Mouse (Mus musculus) liver, embryonic 16.5 days (tissue): ENCODE data around the gene Scel. TPM values are rescaled to one million over a fixed set of nuclear protein-coding genes. Genes with fewer than 3 reads are reported as not detected.

Experiments used
- ATAC-seq: fragments of 200-750 bp; cut with Nextera tagmentation; 2 replicates; pipeline ENCODE4 v1.8.0; 2017; ENCODE audit warnings: low read depth, mild to moderate bottlenecking, moderate number of reproducible peaks, moderate library complexity
- H3K27ac ChIP-seq: fragments of 300-500 bp; sonication (generic); 2 replicates; pipeline ENCODE4 v1.5.1; 2014; ENCODE audit warnings: mild to moderate bottlenecking, low read length
- H3K27me3 ChIP-seq: fragments of 300-500 bp; sonication (generic); 2 replicates; pipeline ENCODE4 v1.6.1; 2014; ENCODE audit warnings: low read depth, low read length, mixed read lengths; ENCODE audit not compliant: control insufficient read depth, insufficient read depth
- H3K36me3 ChIP-seq: fragments of 300-500 bp; sonication (generic); 2 replicates; pipeline ENCODE4 v1.6.1; 2014; ENCODE audit warnings: mild to moderate bottlenecking; ENCODE audit not compliant: control insufficient read depth, insufficient read depth
- H3K4me1 ChIP-seq: fragments of 300-500 bp; sonication (generic); 2 replicates; pipeline ENCODE4 v1.6.1; 2014; ENCODE audit warnings: low read depth, low read length, mixed read lengths; ENCODE audit not compliant: control insufficient read depth
- H3K4me2 ChIP-seq: fragments of 300-500 bp; sonication (generic); 2 replicates; pipeline ENCODE4 v1.6.1; 2014; ENCODE audit warnings: low read depth, low read length, mixed read lengths
- H3K4me3 ChIP-seq: fragments of 300-500 bp; sonication (generic); 2 replicates; pipeline ENCODE4 v1.5.1; 2014; ENCODE audit warnings: low read depth, mild to moderate bottlenecking, low read length
- H3K9ac ChIP-seq: fragments of 300-500 bp; sonication (generic); 2 replicates; pipeline ENCODE4 v1.6.1; 2014; ENCODE audit warnings: low read depth, low read length
- H3K9me3 ChIP-seq: fragments of 300-500 bp; sonication (generic); replicated peaks from 2 replicates; pipeline ENCODE4 v1.6.1; 2016; ENCODE audit warnings: low read length; ENCODE audit not compliant: control insufficient read depth
- WGBS: fragments of 180-500 bp; shearing (Covaris S2); extraction: QIAGEN DNeasy Blood & Tissue Kit; methylation state at CpG from one replicate; pipeline ENCODE4 v1.1.7; 2014; ENCODE audit not compliant: insufficient replicate concordance; 5-methylcytosine and 5-hydroxymethylcytosine counted together
- polyA plus RNA-seq: library from polyadenylated mRNA; unstranded; fragments of >200 nt; fragmentation: Nextera tagmentation; extraction: Ambion mirVana; gene quantifications from 2 replicates; pipeline ENCODE4 v1.2.1, GENCODE M21; 2015

The Scel gene
- polyA plus RNA-seq, 1 experiment from 2014 or later = 0.15 TPM

DNA sequence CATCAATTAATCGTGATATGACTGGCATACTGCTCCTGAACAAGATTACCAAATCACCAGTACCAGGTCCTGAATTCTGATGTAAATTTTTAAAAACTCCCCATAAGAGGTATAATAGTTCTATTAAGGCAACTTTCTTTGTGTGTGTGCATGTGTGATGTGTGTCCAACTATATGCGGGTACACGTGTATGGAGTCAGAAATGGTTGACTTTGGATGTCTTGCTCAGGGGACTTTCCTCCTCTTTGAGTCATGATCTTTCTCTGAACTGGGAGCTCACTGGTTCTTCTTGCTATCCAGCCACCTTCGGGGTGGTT is 101.1 kb downstream of the Scel start:
- Histone ChIP-seq H3K9me3 (no peaks in the 10 kb centered on the region), H3K4me2 (no peak overlapping the region), H3K27ac (no peak overlapping the region), H3K36me3 (no peaks in the 10 kb centered on the region), H3K9ac (no peak overlapping the region), H3K27me3 (no peaks in the 10 kb centered on the region), H3K4me3 (no peak overlapping the region), H3K4me1 (no peaks in the 10 kb centered on the region)
- no peak for ATAC-seq
- 73% methylated on average over 4 of the region's 4 CpGs for WGBS

DNA sequence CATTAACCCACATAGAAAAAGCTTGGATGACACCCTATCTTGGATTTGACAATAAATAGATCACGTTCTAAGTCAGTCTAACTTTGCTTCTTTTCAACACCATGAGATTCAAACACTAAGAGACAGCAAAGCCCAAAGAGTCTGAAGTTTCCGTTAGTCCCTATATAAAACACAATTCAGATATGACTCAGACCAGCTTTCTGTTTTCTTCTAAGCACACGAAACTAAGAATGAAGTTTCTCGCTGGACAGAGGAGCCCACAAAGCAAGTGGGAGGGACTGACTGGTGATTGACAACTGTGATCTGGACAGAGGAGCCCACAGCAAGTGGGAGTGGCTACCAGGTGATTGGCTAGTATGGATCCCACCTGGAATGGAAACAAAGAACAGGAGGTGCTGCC is 106.6 kb downstream of the Scel start:
- H3K36me3 ChIP-seq = no peaks in the 10 kb centered on the region
- no peak overlapping the region for H3K9ac ChIP-seq
- no peak overlapping the region for H3K4me3 ChIP-seq
- WGBS = 59% methylated on average over 4 of the region's 4 CpGs
- no peak overlapping the region for H3K4me2 ChIP-seq
- H3K27ac ChIP-seq = no peak overlapping the region
- ATAC-seq = no peak
- no peaks in the 10 kb centered on the region for H3K4me1 ChIP-seq
- no peaks in the 10 kb centered on the region for H3K27me3 ChIP-seq
- H3K9me3 ChIP-seq = no peaks in the 10 kb centered on the region

GRCm38 (mm10) chr14:103621207-103621606 is 108.1 kb downstream of the Scel start:
- no peak overlapping the region for H3K9ac ChIP-seq
- no peaks in the 10 kb centered on the region for H3K9me3 ChIP-seq
- WGBS = 74% methylated on average over 2 of the region's 2 CpGs
- no peaks in the 10 kb centered on the region for H3K36me3 ChIP-seq
- ATAC-seq = no peak
- no peak overlapping the region for H3K27ac ChIP-seq
- H3K27me3 ChIP-seq = no peaks in the 10 kb centered on the region
- no peak overlapping the region for H3K4me2 ChIP-seq
- no peaks in the 10 kb centered on the region for H3K4me1 ChIP-seq
- H3K4me3 ChIP-seq = no peak overlapping the region

GRCm38 (mm10) chr14:103626100-103626499 is 113.0 kb downstream of the Scel start:
- Histone ChIP-seq H3K4me1 (no peaks in the 10 kb centered on the region), H3K4me2 (no peak overlapping the region), H3K27me3 (no peaks in the 10 kb centered on the region), H3K9me3 (no peaks in the 10 kb centered on the region), H3K4me3 (no peak overlapping the region), H3K9ac (no peak overlapping the region), H3K36me3 (no peaks in the 10 kb centered on the region), H3K27ac (no peak overlapping the region)
- 64% methylated on average over 6 of the region's 6 CpGs for WGBS
- ATAC-seq = no peak

- Histone ChIP-seq H3K27me3 (no peaks in the 10 kb centered on the region), H3K4me2 (no peak overlapping the region), H3K9me3 (0 out of 2 replicates have a peak, but pooled peaks cover 2% of the 10 kb centered on the region), H3K27ac (no peak overlapping the region), H3K36me3 (no peaks in the 10 kb centered on the region), H3K9ac (no peak overlapping the region), H3K4me1 (no peaks in the 10 kb centered on the region), H3K4me3 (no peak overlapping the region)
- no peak for ATAC-seq
- 72% methylated on average over 7 of the region's 7 CpGs for WGBS
These were observed 116.7 kb downstream of the Scel start for GRCm38 (mm10) chr14:103629639-103630364.

GRCm38 (mm10) chr14:103630545-103630944 is 117.4 kb downstream of the Scel start:
- no peak overlapping the region for H3K4me2 ChIP-seq
- no peaks in the 10 kb centered on the region for H3K36me3 ChIP-seq
- 0 out of 2 replicates have a peak, but pooled peaks cover 2% of the 10 kb centered on the region for H3K9me3 ChIP-seq
- no peak overlapping the region for H3K4me3 ChIP-seq
- WGBS = 68% methylated on average over 8 of the region's 8 CpGs
- H3K9ac ChIP-seq = no peak overlapping the region
- H3K27me3 ChIP-seq = no peaks in the 10 kb centered on the region
- H3K4me1 ChIP-seq = no peaks in the 10 kb centered on the region
- no peak overlapping the region for H3K27ac ChIP-seq
- ATAC-seq = no peak

DNA sequence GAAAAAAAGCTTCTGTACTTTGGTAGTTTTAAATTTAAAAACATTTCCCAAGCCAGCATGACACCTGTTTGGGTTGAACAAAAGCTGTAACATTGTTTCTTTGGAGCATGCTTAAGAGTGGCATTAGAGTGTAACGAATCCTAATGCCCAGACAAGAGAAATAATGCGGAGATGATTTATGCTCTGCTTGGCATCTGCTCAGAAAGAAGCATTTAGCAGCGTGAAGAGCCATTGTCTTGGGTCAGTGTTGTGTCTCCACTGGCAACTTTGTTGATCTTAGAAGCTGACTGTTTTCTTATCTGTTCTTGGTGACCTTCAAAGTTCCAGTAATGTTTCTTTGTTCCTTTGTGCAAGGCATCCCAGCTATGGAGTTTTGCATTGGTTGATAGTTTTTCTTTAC is 130.8 kb downstream of the Scel start:
- WGBS = 58% methylated on average over 3 of the region's 3 CpGs
- no peak for ATAC-seq
- Histone ChIP-seq H3K9me3 (no peaks in the 10 kb centered on the region), H3K4me2 (no peak overlapping the region), H3K36me3 (no peaks in the 10 kb centered on the region), H3K27ac (no peak overlapping the region), H3K9ac (no peak overlapping the region), H3K27me3 (peaks cover 5% of the 10 kb centered on the region), H3K4me1 (no peaks in the 10 kb centered on the region), H3K4me3 (no peak overlapping the region)

GRCm38 (mm10) chr14:103647981-103648380 is 134.8 kb downstream of the Scel start:
- Histone ChIP-seq H3K27ac (no peak overlapping the region), H3K4me1 (no peaks in the 10 kb centered on the region), H3K9ac (no peak overlapping the region), H3K4me2 (no peak overlapping the region), H3K36me3 (no peaks in the 10 kb centered on the region), H3K4me3 (no peak overlapping the region), H3K9me3 (no peaks in the 10 kb centered on the region), H3K27me3 (peaks cover 30% of the 10 kb centered on the region)
- 56% methylated on average over 2 of the region's 2 CpGs for WGBS
- no peak for ATAC-seq

- H3K27ac ChIP-seq = no peak overlapping the region
- H3K9ac ChIP-seq = no peak overlapping the region
- no peak overlapping the region for H3K4me3 ChIP-seq
- WGBS = 35% methylated on average over 12 of the region's 12 CpGs
- no peak for ATAC-seq
- peaks cover 30% of the 10 kb centered on the region for H3K27me3 ChIP-seq
- no peak overlapping the region for H3K4me2 ChIP-seq
- no peaks in the 10 kb centered on the region for H3K4me1 ChIP-seq
- H3K36me3 ChIP-seq = no peaks in the 10 kb centered on the region
- H3K9me3 ChIP-seq = no peaks in the 10 kb centered on the region
These were observed 135.6 kb downstream of the Scel start for GRCm38 (mm10) chr14:103648623-103649255.
